Mouse (Mus musculus) E14TG2a.4 (cell line): ENCODE measurements around the gene Tet1.

Experiments
- CTCF ChIP-seq: conservative IDR thresholded peaks from 2 replicates; pipeline ENCODE4 v1.5.1; 2014; ENCODE audit warnings: low read length
- POU5F1 ChIP-seq: IDR thresholded peaks from 2 replicates; pipeline ENCODE4 v1.6.1; 2014; ENCODE audit warnings: low read length, borderline replicate concordance

GRCm38 (mm10) chr10:62911120-62911519, 2.3 kb upstream of the Tet1 start:
- TF ChIP-seq CTCF: no peak
- TF ChIP-seq POU5F1: no peak
